In the genomic region with DNA sequence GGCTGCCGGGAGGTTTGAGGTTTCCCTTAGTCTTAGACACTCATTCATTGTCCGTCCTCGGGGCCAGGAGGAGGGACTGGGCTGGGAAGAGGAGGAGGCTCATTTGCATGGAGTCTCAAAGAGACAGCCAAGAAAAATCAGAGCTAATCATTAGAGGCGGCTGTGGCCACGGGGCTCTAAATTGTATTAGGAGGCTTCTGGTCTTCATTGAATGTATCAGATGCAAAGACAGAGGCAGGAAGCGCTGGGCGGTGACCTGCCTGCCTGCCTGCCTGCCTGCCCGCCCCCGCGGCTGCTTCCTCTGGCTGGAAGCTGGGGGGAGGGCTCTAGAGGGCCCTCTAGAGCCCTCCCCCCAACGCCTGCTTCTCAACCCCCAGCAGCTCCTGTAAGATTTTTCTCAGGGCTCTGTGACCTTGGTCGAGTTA, we compare ENCODE assay signal across 9 mouse cellular contexts. TPM values are rescaled to one million over a fixed set of nuclear protein-coding genes. Genes with fewer than 3 reads are reported as not detected.
DNase-seq lines count a peak whose midpoint lies in the region; ATAC-seq and TF ChIP-seq lines count a peak whose summit lies in the region.
"Had no signal": no experiment of that assay in that cellular context is flagged by ENCODE, and none has a peak within 500 bp of the region (broad histone marks: within the 10 kb centered on the region; RNA-seq: fewer than 3 reads in every experiment).

No protein-coding gene starts in this region.

- peak; percentile 37 for DNase-seq in midbrain, embryonic 10.5 days (ENCODE audit: low spot score)
- DNase-seq in kidney, postnatal 0 days (ENCODE audit: low spot score) = peak; percentile 60
- DNase-seq in frontal cortex, postnatal 10 days (ENCODE audit: low spot score in 2 of 2) = no peak
- no peak for DNase-seq in cerebellum, postnatal 14 days
- DNase-seq in left cerebral cortex, postnatal 14 days (ENCODE audit: low spot score in 2 of 2) = no peak

- WGBS in midbrain, embryonic 10.5 days = 0% methylated on average over 12 of the region's 12 CpGs
- 2% methylated on average over 12 of the region's 12 CpGs for WGBS in midbrain, embryonic 16.5 days
- 1% methylated on average over 11 of the region's 12 CpGs for WGBS in forebrain, embryonic 13.5 days
- WGBS in kidney, postnatal 0 days = under 1% methylated on average over 12 of the region's 12 CpGs
- WGBS in neural tube, embryonic 12.5 days = 3% methylated on average over 12 of the region's 12 CpGs

- no peaks in the 10 kb centered on the region for H3K36me3 ChIP-seq in midbrain, embryonic 10.5 days
- no peaks in the 10 kb centered on the region for H3K36me3 ChIP-seq in midbrain, embryonic 16.5 days (ENCODE audit: control insufficient read depth, insufficient read depth, low read length)
- no peaks in the 10 kb centered on the region for H3K36me3 ChIP-seq in forebrain, embryonic 13.5 days (ENCODE audit: poor library complexity, severe bottlenecking)
- H3K36me3 ChIP-seq in kidney, postnatal 0 days (ENCODE audit: insufficient read depth, low read length) = no peaks in the 10 kb centered on the region
- H3K36me3 ChIP-seq in neural tube, embryonic 12.5 days = no peaks in the 10 kb centered on the region

- H3K4me3 ChIP-seq in midbrain, embryonic 10.5 days = peak overlapping the region; percentile 37
- H3K4me3 ChIP-seq in midbrain, embryonic 16.5 days (ENCODE audit: low read depth, low read length) = no peak overlapping the region
- H3K4me3 ChIP-seq in forebrain, embryonic 13.5 days = no peak overlapping the region
- H3K4me3 ChIP-seq in kidney, postnatal 0 days (replicated peaks; ENCODE audit: low read depth, low read length) = no peak overlapping the region
- no peak overlapping the region for H3K4me3 ChIP-seq in neural tube, embryonic 12.5 days

- peak overlapping the region; percentile 76 for H3K27ac ChIP-seq in midbrain, embryonic 10.5 days (replicated peaks)
- H3K27ac ChIP-seq in midbrain, embryonic 16.5 days (ENCODE audit: low read length) = no peak overlapping the region
- H3K27ac ChIP-seq in forebrain, embryonic 13.5 days = no peak overlapping the region
- H3K27ac ChIP-seq in kidney, postnatal 0 days = 0 out of 2 replicates have a peak overlapping the region, but pooled peaks have one; percentile 3
- H3K27ac ChIP-seq in neural tube, embryonic 12.5 days = no peak overlapping the region

- no peak for TF ChIP-seq CTCF in kidney, postnatal 0 days (IDR thresholded peaks at IDR 0.05; ENCODE audit: low read depth)

- H3K27me3 ChIP-seq in midbrain, embryonic 10.5 days (ENCODE audit: low read depth, poor library complexity, severe bottlenecking) = peaks cover 17% of the 10 kb centered on the region
- no peaks in the 10 kb centered on the region for H3K27me3 ChIP-seq in midbrain, embryonic 16.5 days (ENCODE audit: control insufficient read depth, insufficient read depth, low read depth, low read length)
- no peaks in the 10 kb centered on the region; the same call in 1 of the 2 replicates for H3K27me3 ChIP-seq in forebrain, embryonic 13.5 days
- no peaks in the 10 kb centered on the region for H3K27me3 ChIP-seq in kidney, postnatal 0 days (ENCODE audit: insufficient read depth, low read length)
- H3K27me3 ChIP-seq in neural tube, embryonic 12.5 days (replicated peaks) = no peaks in the 10 kb centered on the region

- H3K4me1 ChIP-seq in midbrain, embryonic 10.5 days = peaks cover 38% of the 10 kb centered on the region
- peaks cover 15% of the 10 kb centered on the region for H3K4me1 ChIP-seq in midbrain, embryonic 16.5 days (ENCODE audit: control insufficient read depth, insufficient read depth, low read length)
- peaks cover 27% of the 10 kb centered on the region for H3K4me1 ChIP-seq in forebrain, embryonic 13.5 days
- peaks cover 28% of the 10 kb centered on the region for H3K4me1 ChIP-seq in kidney, postnatal 0 days (replicated peaks; ENCODE audit: insufficient read depth, low read length)
- peaks cover 35% of the 10 kb centered on the region for H3K4me1 ChIP-seq in neural tube, embryonic 12.5 days

- no peak overlapping the region for H3K4me2 ChIP-seq in midbrain, embryonic 16.5 days (ENCODE audit: low read length)
- peak overlapping the region; percentile 20; the same call in 1 of the 2 replicates for H3K4me2 ChIP-seq in forebrain, embryonic 13.5 days
- H3K4me2 ChIP-seq in kidney, postnatal 0 days (ENCODE audit: low read length) = peak overlapping the region; percentile 43
- H3K4me2 ChIP-seq in neural tube, embryonic 12.5 days (replicated peaks) = peak overlapping the region; percentile 33

- H3K9me3 ChIP-seq in midbrain, embryonic 10.5 days (replicated peaks) = no peaks in the 10 kb centered on the region
- H3K9me3 ChIP-seq in midbrain, embryonic 16.5 days (replicated peaks; ENCODE audit: control insufficient read depth, low read length, poor library complexity, severe bottlenecking) = no peaks in the 10 kb centered on the region
- H3K9me3 ChIP-seq in forebrain, embryonic 13.5 days (replicated peaks) = no peaks in the 10 kb centered on the region
- no peaks in the 10 kb centered on the region for H3K9me3 ChIP-seq in kidney, postnatal 0 days (replicated peaks; ENCODE audit: low read length)
- no peaks in the 10 kb centered on the region for H3K9me3 ChIP-seq in neural tube, embryonic 12.5 days

- intact Hi-C loops in left cerebral cortex, postnatal 14 days (cut with DNase I) = no loop called here

- no peak for ATAC-seq in midbrain, embryonic 16.5 days
- no peak for ATAC-seq in forebrain, embryonic 13.5 days
- ATAC-seq in kidney, postnatal 0 days (replicated peaks; ENCODE audit: low FRiP score, low read depth) = no peak
- no peak for ATAC-seq in neural tube, embryonic 12.5 days (ENCODE audit: low FRiP score, low read depth)

- H3K9ac ChIP-seq in midbrain, embryonic 16.5 days (ENCODE audit: low read depth, low read length) = no peak overlapping the region
- H3K9ac ChIP-seq in forebrain, embryonic 13.5 days = no peak overlapping the region
- H3K9ac ChIP-seq in kidney, postnatal 0 days (ENCODE audit: low read depth, low read length) = no peak overlapping the region
- no peak overlapping the region for H3K9ac ChIP-seq in neural tube, embryonic 12.5 days

RNA-seq across cellular contexts. Expression of a gene that starts 23.2 kb away (rescaled TPM):
- 0.14 and 0.48 TPM in 2 replicates for polyA plus RNA-seq in midbrain, embryonic 10.5 days (2016; fragmentation: Nextera tagmentation; extraction: Ambion mirVana)
- 2.5 TPM in 2 replicates for polyA plus RNA-seq in midbrain, embryonic 16.5 days (2015; fragmentation: Nextera tagmentation; extraction: Ambion mirVana)
- 0.44 and 1.1 TPM in 2 replicates for polyA plus RNA-seq in forebrain, embryonic 13.5 days (2015; fragmentation: Nextera tagmentation; extraction: Ambion mirVana)
- polyA plus RNA-seq in kidney, postnatal 0 days (2015; fragmentation: Nextera tagmentation; extraction: Ambion mirVana) = 0.22 and 0.33 TPM in 2 replicates
- 2.6 TPM in 2 replicates for polyA plus RNA-seq in neural tube, embryonic 12.5 days (2016; fragmentation: Nextera tagmentation; extraction: Ambion mirVana)
- total RNA-seq in left cerebral cortex, postnatal 14 days (2021) = 10 to 100 TPM; 38.6 to 41.7 TPM
- total RNA-seq: neutrophil, adult 5-6 weeks had no signal

Comparison
In these comparisons a context has a peak if more than half of its experiments do, and no peak if none do; other contexts are left out.
1. H3K27ac ChIP-seq: peak in midbrain, embryonic 10.5 days (single experiment) and kidney, postnatal 0 days (single experiment); none in midbrain, embryonic 16.5 days (single experiment), forebrain, embryonic 13.5 days (single experiment) and neural tube, embryonic 12.5 days (single experiment).
2. DNase-seq: peak in midbrain, embryonic 10.5 days (single experiment) and kidney, postnatal 0 days (single experiment); none in frontal cortex, postnatal 10 days (0 of 2), cerebellum, postnatal 14 days (0 of 2) and left cerebral cortex, postnatal 14 days (0 of 2).